In genomic region chr4:75713960-75714359, GRCm38 (mm10) we compare ENCODE assay signal across 15 mouse cellular contexts.
A peak's percentile ranks its signal among the peaks of the same experiment; 100 is the strongest.
DNase-seq lines count a peak whose midpoint lies in the region; ATAC-seq and TF ChIP-seq lines count a peak whose summit lies in the region.
"Had no signal": no experiment of that assay in that cellular context is flagged by ENCODE, and none has a peak within 500 bp of the region (broad histone marks: within the 10 kb centered on the region; RNA-seq: fewer than 3 reads in every experiment).

No protein-coding gene starts in this region.

- no peaks in the 10 kb centered on the region for H3K27me3 ChIP-seq in kidney, adult 2 months (replicated peaks; ENCODE audit: control insufficient read depth, insufficient read depth, low read length)
- no peaks in the 10 kb centered on the region for H3K27me3 ChIP-seq in midbrain, postnatal 0 days (ENCODE audit: insufficient read depth, low read length)
- H3K27me3 ChIP-seq in midbrain, embryonic 13.5 days: no peaks in the 10 kb centered on the region
- no peaks in the 10 kb centered on the region for H3K27me3 ChIP-seq in small intestine, adult 2 months (ENCODE audit: control insufficient read depth, insufficient read depth, low read length)
- H3K27me3 ChIP-seq in midbrain, embryonic 16.5 days (ENCODE audit: control insufficient read depth, insufficient read depth, low read depth, low read length): no peaks in the 10 kb centered on the region
- H3K27me3 ChIP-seq: heart, embryonic 13.5 days; hindbrain, embryonic 12.5 days; neural tube, embryonic 13.5 days had no signal

- H3K9me3 ChIP-seq in midbrain, postnatal 0 days (ENCODE audit: low read length): no peaks in the 10 kb centered on the region
- no peaks in the 10 kb centered on the region for H3K9me3 ChIP-seq in midbrain, embryonic 13.5 days
- H3K9me3 ChIP-seq in midbrain, embryonic 16.5 days (replicated peaks; ENCODE audit: control insufficient read depth, low read length, poor library complexity, severe bottlenecking): no peaks in the 10 kb centered on the region
- H3K9me3 ChIP-seq: heart, embryonic 13.5 days; hindbrain, embryonic 12.5 days; neural tube, embryonic 13.5 days had no signal

- no peak overlapping the region for H3K27ac ChIP-seq in kidney, adult 2 months (ENCODE audit: insufficient read depth, low read depth, low read length)
- H3K27ac ChIP-seq in midbrain, postnatal 0 days (ENCODE audit: low read depth, low read length): no peak overlapping the region
- no peak overlapping the region for H3K27ac ChIP-seq in midbrain, embryonic 13.5 days
- H3K27ac ChIP-seq in small intestine, adult 2 months (ENCODE audit: insufficient read depth, low read depth, low read length): no peak overlapping the region
- H3K27ac ChIP-seq in midbrain, embryonic 16.5 days (ENCODE audit: low read length): no peak overlapping the region
- H3K27ac ChIP-seq: embryonic facial prominence, embryonic 10.5 days; heart, embryonic 13.5 days; hindbrain, embryonic 12.5 days; neural tube, embryonic 13.5 days had no signal

- ATAC-seq in midbrain, postnatal 0 days (ENCODE audit: low FRiP score): no peak
- no peak for ATAC-seq in midbrain, embryonic 13.5 days
- ATAC-seq in midbrain, embryonic 16.5 days: no peak

- no peak overlapping the region for H3K4me3 ChIP-seq in kidney, adult 2 months (ENCODE audit: insufficient read depth, low read depth, low read length)
- H3K4me3 ChIP-seq in midbrain, postnatal 0 days (ENCODE audit: low read depth, low read length): no peak overlapping the region
- no peak overlapping the region for H3K4me3 ChIP-seq in midbrain, embryonic 13.5 days (replicated peaks)
- H3K4me3 ChIP-seq in small intestine, adult 2 months (ENCODE audit: low read depth, low read length): no peak overlapping the region
- no peak overlapping the region for H3K4me3 ChIP-seq in midbrain, embryonic 16.5 days (ENCODE audit: low read depth, low read length)
- H3K4me3 ChIP-seq: embryonic facial prominence, embryonic 10.5 days; heart, embryonic 13.5 days; hindbrain, embryonic 12.5 days; neural tube, embryonic 13.5 days had no signal

- WGBS in kidney, adult 2 months: 93% methylated on average over 1 of the region's 1 CpGs
- WGBS in midbrain, postnatal 0 days: 85% methylated on average over 1 of the region's 1 CpGs
- 100% methylated on average over 1 of the region's 1 CpGs for WGBS in midbrain, embryonic 13.5 days
- 92% methylated on average over 1 of the region's 1 CpGs for WGBS in small intestine, adult 2 months
- WGBS in midbrain, embryonic 16.5 days: 79% methylated on average over 1 of the region's 1 CpGs

- H3K9ac ChIP-seq in midbrain, postnatal 0 days (replicated peaks; ENCODE audit: low read length, poor library complexity, severe bottlenecking): no peak overlapping the region
- no peak overlapping the region for H3K9ac ChIP-seq in midbrain, embryonic 13.5 days (replicated peaks)
- no peak overlapping the region for H3K9ac ChIP-seq in midbrain, embryonic 16.5 days (ENCODE audit: low read depth, low read length)
- H3K9ac ChIP-seq: heart, embryonic 13.5 days; hindbrain, embryonic 12.5 days; neural tube, embryonic 13.5 days had no signal

- no peak for DNase-seq in kidney, adult 2 months
- DNase-seq in kidney, adult 11 months: no peak
- no peak for DNase-seq in midbrain, postnatal 0 days (ENCODE audit: low spot score)
- peak; percentile 18 for DNase-seq in MEL-GATA-1-ER (ENCODE audit: extremely low read depth, low read depth)
- DNase-seq in thymus, postnatal 25 days: no peak
- DNase-seq: adrenal gland, postnatal 10 days; cerebellum, adult 11 months; midbrain, embryonic 14.5 days had no signal

- TF ChIP-seq POLR2A in kidney, adult 2 months (IDR thresholded peaks at IDR 0.05; ENCODE audit: low read depth, low read length): no peak
- no peak for TF ChIP-seq POLR2A in small intestine, adult 2 months (IDR thresholded peaks at IDR 0.05; ENCODE audit: low read depth, low read length)

- no peaks in the 10 kb centered on the region for H3K36me3 ChIP-seq in kidney, adult 2 months (ENCODE audit: control insufficient read depth, insufficient read depth, low read length)
- H3K36me3 ChIP-seq in midbrain, postnatal 0 days (ENCODE audit: insufficient read depth, low read length): no peaks in the 10 kb centered on the region
- no peaks in the 10 kb centered on the region for H3K36me3 ChIP-seq in midbrain, embryonic 13.5 days
- no peaks in the 10 kb centered on the region for H3K36me3 ChIP-seq in small intestine, adult 2 months (ENCODE audit: control insufficient read depth, insufficient read depth, low read length)
- no peaks in the 10 kb centered on the region for H3K36me3 ChIP-seq in midbrain, embryonic 16.5 days (ENCODE audit: control insufficient read depth, insufficient read depth, low read length)
- H3K36me3 ChIP-seq: embryonic facial prominence, embryonic 10.5 days; heart, embryonic 13.5 days; hindbrain, embryonic 12.5 days; neural tube, embryonic 13.5 days had no signal

- no peak overlapping the region for H3K4me2 ChIP-seq in midbrain, postnatal 0 days (ENCODE audit: low read depth, low read length, poor library complexity, severe bottlenecking)
- H3K4me2 ChIP-seq in midbrain, embryonic 13.5 days (replicated peaks): no peak overlapping the region
- H3K4me2 ChIP-seq in midbrain, embryonic 16.5 days (ENCODE audit: low read length): no peak overlapping the region
- H3K4me2 ChIP-seq: heart, embryonic 13.5 days; hindbrain, embryonic 12.5 days; neural tube, embryonic 13.5 days had no signal

- H3K4me1 ChIP-seq in kidney, adult 2 months (ENCODE audit: control insufficient read depth, insufficient read depth, low read length): no peaks in the 10 kb centered on the region
- H3K4me1 ChIP-seq in midbrain, postnatal 0 days (ENCODE audit: insufficient read depth, low read length): no peaks in the 10 kb centered on the region
- no peaks in the 10 kb centered on the region for H3K4me1 ChIP-seq in midbrain, embryonic 13.5 days (replicated peaks)
- no peaks in the 10 kb centered on the region for H3K4me1 ChIP-seq in small intestine, adult 2 months (ENCODE audit: control insufficient read depth, insufficient read depth, insufficient read length, low read length)
- H3K4me1 ChIP-seq in midbrain, embryonic 16.5 days (ENCODE audit: control insufficient read depth, insufficient read depth, low read length): no peaks in the 10 kb centered on the region
- H3K4me1 ChIP-seq: embryonic facial prominence, embryonic 10.5 days; heart, embryonic 13.5 days; hindbrain, embryonic 12.5 days; neural tube, embryonic 13.5 days had no signal

- peak; percentile 48 for TF ChIP-seq CTCF in kidney, adult 2 months (conservative IDR thresholded peaks at IDR 0.05; ENCODE audit: insufficient read depth, insufficient read length, low read depth, low read length)
- TF ChIP-seq CTCF in midbrain, postnatal 0 days (IDR thresholded peaks at IDR 0.05): peak; percentile 36
- TF ChIP-seq CTCF in small intestine, adult 2 months (IDR thresholded peaks at IDR 0.05; ENCODE audit: extremely low read depth, insufficient read length, insufficient replicate concordance, low read depth, low read length): peak; percentile 43; the same call in 1 of the 2 replicates
